Mouse (Mus musculus) kidney, embryonic 16.5 days (tissue): ENCODE measurements around the gene Tmem102. TPM values are rescaled to one million over a fixed set of nuclear protein-coding genes. Genes with fewer than 3 reads are reported as not detected.

Experiments used
- ATAC-seq: fragments of 200-750 bp; cut with Nextera tagmentation; 2 replicates; pipeline ENCODE4 v1.8.0; 2017; ENCODE audit warnings: moderate TSS enrichment; ENCODE audit not compliant: low FRiP score, low TSS enrichment
- H3K27ac ChIP-seq: fragments of 300-500 bp; sonication (generic); 2 replicates; pipeline ENCODE4 v1.5.1; 2014; ENCODE audit warnings: low read length
- H3K27me3 ChIP-seq: fragments of 300-500 bp; sonication (generic); 2 replicates; pipeline ENCODE4 v1.6.1; 2014; ENCODE audit warnings: low read length, control low read depth, mixed read lengths; ENCODE audit not compliant: insufficient read depth
- H3K36me3 ChIP-seq: fragments of 300-500 bp; sonication (generic); 2 replicates; pipeline ENCODE4 v1.6.1; 2014; ENCODE audit warnings: low read length, control low read depth, mixed read lengths; ENCODE audit not compliant: insufficient read depth
- H3K4me1 ChIP-seq: fragments of 300-500 bp; sonication (generic); 2 replicates; pipeline ENCODE4 v1.6.1; 2014; ENCODE audit warnings: low read length, control low read depth, mixed read lengths; ENCODE audit not compliant: insufficient read depth
- H3K4me2 ChIP-seq: fragments of 300-500 bp; sonication (generic); replicated peaks from 2 replicates; pipeline ENCODE4 v1.6.1; 2014; ENCODE audit warnings: low read depth, low read length
- H3K4me3 ChIP-seq: fragments of 300-500 bp; sonication (generic); 2 replicates; pipeline ENCODE4 v1.5.1; 2014; ENCODE audit warnings: mild to moderate bottlenecking, low read length
- H3K9ac ChIP-seq: fragments of 300-500 bp; sonication (generic); replicated peaks from 2 replicates; pipeline ENCODE4 v1.6.1; 2014; ENCODE audit warnings: low read length
- H3K9me3 ChIP-seq: fragments of 300-500 bp; sonication (generic); 2 replicates; pipeline ENCODE4 v1.6.1; 2016; ENCODE audit warnings: low read length, control low read depth
- WGBS: fragments of 180-500 bp; shearing (Covaris S2); extraction: QIAGEN DNeasy Blood & Tissue Kit; methylation state at CpG from one replicate; pipeline ENCODE4 v1.1.7; 2014; 5-methylcytosine and 5-hydroxymethylcytosine counted together
- polyA plus RNA-seq: library from polyadenylated mRNA; unstranded; fragments of >200 nt; fragmentation: Nextera tagmentation; extraction: Ambion mirVana; gene quantifications from 2 replicates; pipeline ENCODE4 v1.2.1, GENCODE M21; 2015

The Tmem102 gene
- polyA plus RNA-seq: 9.0 and 10.2 TPM in 2 replicates

- no peak within 1 kb of the TSS for H3K27ac ChIP-seq
- H3K4me1 ChIP-seq: peaks cover 46% of the 10 kb centered on the region
- peak within 1 kb of the TSS; percentile 98 for H3K4me2 ChIP-seq
- 6% methylated on average over 29 of the region's 29 CpGs for WGBS
- H3K9me3 ChIP-seq: no peaks in the 10 kb centered on the region
- peaks cover 23% of the 10 kb centered on the region for H3K27me3 ChIP-seq
- H3K9ac ChIP-seq: peak within 1 kb of the TSS; percentile 52
- H3K4me3 ChIP-seq: peak within 1 kb of the TSS; percentile 66
- ATAC-seq: peak; percentile 23; the same call in 1 of the 2 replicates
- H3K36me3 ChIP-seq: no peaks in the 10 kb centered on the region
These were observed at the start of gene Tmem102 for GRCm38 (mm10) chr11:69804972-69805909. Tmem102 (minus strand) TSS chr11:69805624.

GRCm38 (mm10) chr11:69854680-69855079 is 49.3 kb upstream of the Tmem102 start:
- no peak overlapping the region for H3K27ac ChIP-seq
- H3K4me1 ChIP-seq: peaks cover 4% of the 10 kb centered on the region; the same call in 1 of the 2 replicates
- peaks cover 26% of the 10 kb centered on the region for H3K36me3 ChIP-seq
- H3K9ac ChIP-seq: no peak overlapping the region
- ATAC-seq: no peak
- H3K9me3 ChIP-seq: no peaks in the 10 kb centered on the region
- H3K4me3 ChIP-seq: no peak overlapping the region
- peaks cover 15% of the 10 kb centered on the region for H3K27me3 ChIP-seq
- WGBS: 80% methylated on average over 10 of the region's 10 CpGs
- no peak overlapping the region for H3K4me2 ChIP-seq

GRCm38 (mm10) chr11:69853994-69854393 is 48.6 kb upstream of the Tmem102 start:
- no peak for ATAC-seq
- H3K27me3 ChIP-seq: peaks cover 15% of the 10 kb centered on the region
- H3K9ac ChIP-seq: no peak overlapping the region
- 61% methylated on average over 7 of the region's 7 CpGs for WGBS
- H3K9me3 ChIP-seq: no peaks in the 10 kb centered on the region
- H3K4me1 ChIP-seq: peaks cover 4% of the 10 kb centered on the region; the same call in 1 of the 2 replicates
- no peak overlapping the region for H3K27ac ChIP-seq
- H3K36me3 ChIP-seq: peaks cover 33% of the 10 kb centered on the region
- no peak overlapping the region for H3K4me2 ChIP-seq
- H3K4me3 ChIP-seq: no peak overlapping the region

- no peak for ATAC-seq
- WGBS: 77% methylated on average over 8 of the region's 8 CpGs
- H3K9me3 ChIP-seq: no peaks in the 10 kb centered on the region
- no peak overlapping the region for H3K4me3 ChIP-seq
- no peak overlapping the region for H3K9ac ChIP-seq
- H3K36me3 ChIP-seq: peaks cover 42% of the 10 kb centered on the region
- H3K4me2 ChIP-seq: no peak overlapping the region
- peaks cover 17% of the 10 kb centered on the region for H3K4me1 ChIP-seq
- H3K27ac ChIP-seq: no peak overlapping the region
- H3K27me3 ChIP-seq: no peaks in the 10 kb centered on the region
These were observed 45.3 kb upstream of the Tmem102 start for GRCm38 (mm10) chr11:69850754-69851153.

- H3K36me3 ChIP-seq: peaks cover 42% of the 10 kb centered on the region
- no peak for ATAC-seq
- no peak overlapping the region for H3K4me3 ChIP-seq
- no peak overlapping the region for H3K27ac ChIP-seq
- H3K9me3 ChIP-seq: no peaks in the 10 kb centered on the region
- no peak overlapping the region for H3K4me2 ChIP-seq
- H3K4me1 ChIP-seq: peaks cover 19% of the 10 kb centered on the region
- no peaks in the 10 kb centered on the region for H3K27me3 ChIP-seq
- 96% methylated on average over 15 of the region's 15 CpGs for WGBS
- no peak overlapping the region for H3K9ac ChIP-seq
These were observed 44.5 kb upstream of the Tmem102 start for GRCm38 (mm10) chr11:69849884-69850283.

GRCm38 (mm10) chr11:69849128-69849527 is 43.7 kb upstream of the Tmem102 start:
- no peaks in the 10 kb centered on the region for H3K9me3 ChIP-seq
- no peak overlapping the region for H3K4me2 ChIP-seq
- peaks cover 19% of the 10 kb centered on the region for H3K4me1 ChIP-seq
- H3K27me3 ChIP-seq: no peaks in the 10 kb centered on the region
- no peak overlapping the region for H3K4me3 ChIP-seq
- no peak overlapping the region for H3K9ac ChIP-seq
- peaks cover 42% of the 10 kb centered on the region for H3K36me3 ChIP-seq
- ATAC-seq: no peak
- 87% methylated on average over 9 of the region's 9 CpGs for WGBS
- no peak overlapping the region; the same call in 1 of the 2 replicates for H3K27ac ChIP-seq

GRCm38 (mm10) chr11:69848021-69848420 is 42.6 kb upstream of the Tmem102 start:
- Histone ChIP-seq H3K27ac (no peak overlapping the region), H3K4me3 (no peak overlapping the region), H3K27me3 (no peaks in the 10 kb centered on the region), H3K9me3 (no peaks in the 10 kb centered on the region), H3K4me2 (peak overlapping the region; percentile 93; the same call in 1 of the 2 replicates), H3K36me3 (peaks cover 42% of the 10 kb centered on the region), H3K9ac (peak overlapping the region; percentile 89; the same call in 1 of the 2 replicates), H3K4me1 (peaks cover 19% of the 10 kb centered on the region)
- WGBS: 97% methylated on average over 6 of the region's 6 CpGs
- no peak for ATAC-seq

GRCm38 (mm10) chr11:69846738-69847688 is 41.6 kb upstream of the Tmem102 start:
- peak; percentile 36 for ATAC-seq
- peaks cover 38% of the 10 kb centered on the region for H3K36me3 ChIP-seq
- H3K9me3 ChIP-seq: no peaks in the 10 kb centered on the region
- H3K4me2 ChIP-seq: peak overlapping the region; percentile 93
- peaks cover 19% of the 10 kb centered on the region for H3K4me1 ChIP-seq
- H3K27me3 ChIP-seq: no peaks in the 10 kb centered on the region
- peak overlapping the region; percentile 99 for H3K27ac ChIP-seq
- H3K9ac ChIP-seq: peak overlapping the region; percentile 89
- H3K4me3 ChIP-seq: peak overlapping the region; percentile 84
- 6% methylated on average over 37 of the region's 37 CpGs for WGBS

- Histone ChIP-seq H3K4me2 (peak within 1 kb of the TSS; percentile 93), H3K36me3 (peaks cover 30% of the 10 kb centered on the region), H3K9ac (peak within 1 kb of the TSS; percentile 89), H3K27ac (peak within 1 kb of the TSS; percentile 99), H3K4me1 (peaks cover 19% of the 10 kb centered on the region), H3K4me3 (peak within 1 kb of the TSS; percentile 84), H3K9me3 (no peaks in the 10 kb centered on the region), H3K27me3 (no peaks in the 10 kb centered on the region)
- peak; percentile 94 for ATAC-seq
- under 1% methylated on average over 34 of the region's 38 CpGs for WGBS
These were observed 40.8 kb upstream of the Tmem102 start, which contains the start of gene Plscr3 for GRCm38 (mm10) chr11:69846198-69846680. Plscr3 (plus strand) TSS chr11:69846376.
